Mouse (Mus musculus): Measurements from ENCODE around the gene Ybx2. TPM values are rescaled to one million over a fixed set of nuclear protein-coding genes. Genes with fewer than 3 reads are reported as not detected.

Gene Ybx2
- total RNA-seq, 2 experiments from 2014 or later, result 5.4 to 10.6 TPM

- DNase-seq, result no peak
- intact Hi-C loops (cut with DNase I), result loop anchor here (5.0 kb wide), 1 partner anchor 75 kb away; no protein-coding TSS in a partner anchor
Measured at GRCm38 (mm10) chr11:69932254-69932653, 3.3 kb upstream of the Ybx2 start.

- no peak for DNase-seq
- intact Hi-C loops (cut with DNase I), result loop anchor here (5.0 kb wide), 1 partner anchor 74 kb away; no protein-coding TSS in a partner anchor
Measured at GRCm38 (mm10) chr11:69933066-69933465, 2.5 kb upstream of the Ybx2 start.

- DNase-seq, result peak; percentile 92 to 95
- intact Hi-C loops (cut with DNase I), result loop anchor here (1.0 to 5.0 kb wide), 2 partner anchors 15 to 73 kb away; no protein-coding TSS in a partner anchor
Measured at GRCm38 (mm10) chr11:69934169-69934568, 1.4 kb upstream of the Ybx2 start.

GRCm38 (mm10) chr11:69934681-69935080 lies 915 bp upstream of the Ybx2 start:
- no peak for DNase-seq
- intact Hi-C loops (cut with DNase I), result loop anchor here (1.0 to 5.0 kb wide), 2 partner anchors 15 to 73 kb away; no protein-coding TSS in a partner anchor

- intact Hi-C loops (cut with DNase I), result no loop called here
- DNase-seq, result peak in 1 of 2 experiments; percentile 26
Measured at GRCm38 (mm10) chr11:69936156-69936555, 560 bp downstream of the Ybx2 start.

GRCm38 (mm10) chr11:69936714-69937347 lies 1.2 kb downstream of the Ybx2 start:
- intact Hi-C loops (cut with DNase I), result no loop called here
- no peak for DNase-seq

- DNase-seq, result peak; percentile 66 to 78
- intact Hi-C loops (cut with DNase I), result no loop called here
Measured at GRCm38 (mm10) chr11:69937385-69937784, 1.8 kb downstream of the Ybx2 start.

- no peak for DNase-seq
- intact Hi-C loops (cut with DNase I), result no loop called here
Measured at GRCm38 (mm10) chr11:69937834-69938233, 2.2 kb downstream of the Ybx2 start.

- intact Hi-C loops (cut with DNase I), result no loop called here
- DNase-seq, result no peak
Measured at GRCm38 (mm10) chr11:69938401-69938979, 2.9 kb downstream of the Ybx2 start.

GRCm38 (mm10) chr11:69939181-69939580 lies 3.6 kb downstream of the Ybx2 start:
- intact Hi-C loops (cut with DNase I), result no loop called here
- DNase-seq, result no peak

GRCm38 (mm10) chr11:69939731-69940130 lies 4.1 kb downstream of the Ybx2 start:
- no peak for DNase-seq
- intact Hi-C loops (cut with DNase I), result no loop called here

- intact Hi-C loops (cut with DNase I), result no loop called here
Measured at GRCm38 (mm10) chr11:69940962-69941361, 5.4 kb downstream of the Ybx2 start.

GRCm38 (mm10) chr11:69945216-69945615 lies 9.6 kb downstream of the Ybx2 start:
- DNase-seq, result no peak
- intact Hi-C loops (cut with DNase I), result no loop called here

More at GRCm38 (mm10) chr11:69940962-69941361, 5.4 kb downstream of the Ybx2 start:
- DNase-seq, result no peak

- DNase-seq, result no peak
- intact Hi-C loops (cut with DNase I), result no loop called here
Measured at GRCm38 (mm10) chr11:69945997-69946891, 10.6 kb downstream of the Ybx2 start.

- peak; percentile 68 to 83 for DNase-seq
- intact Hi-C loops (cut with DNase I), result no loop called here
Measured at GRCm38 (mm10) chr11:69947337-69948065, 11.9 kb downstream of the Ybx2 start.

- intact Hi-C loops (cut with DNase I), result no loop called here
Measured at GRCm38 (mm10) chr11:69948066-69948762, 12.6 kb downstream of the Ybx2 start, which contains the start of gene Slc2a4. Slc2a4 (minus strand) TSS chr11:69948188.

GRCm38 (mm10) chr11:69948763-69949150 lies 13.2 kb downstream of the Ybx2 start:
- intact Hi-C loops (cut with DNase I), result loop anchor here (1.0 kb wide), 1 partner anchor 14 kb away; no protein-coding TSS in a partner anchor

More at GRCm38 (mm10) chr11:69948066-69948762, 12.6 kb downstream of the Ybx2 start, which contains the start of gene Slc2a4:
- peak; percentile 89 to 93 for DNase-seq

GRCm38 (mm10) chr11:69950807-69951459 lies 15.3 kb downstream of the Ybx2 start:
- no peak for DNase-seq
- intact Hi-C loops (cut with DNase I), result no loop called here

More at GRCm38 (mm10) chr11:69948763-69949150, 13.2 kb downstream of the Ybx2 start:
- peak; percentile 86 to 89 for DNase-seq

- intact Hi-C loops (cut with DNase I), result no loop called here
- DNase-seq, result no peak
Measured at GRCm38 (mm10) chr11:69952274-69952673, 16.7 kb downstream of the Ybx2 start.

All from gastrocnemius, postnatal 36 days (tissue).